Mouse (Mus musculus): ENCODE data around the gene Gemin5. TPM values are rescaled to one million over a fixed set of nuclear protein-coding genes. Genes with fewer than 3 reads are reported as not detected.
A peak's percentile ranks its signal among the peaks of the same experiment; 100 is the strongest.
"Not testable (repeated sequence)": the region's sequence is repeated elsewhere in the genome, so short reads cannot be mapped to it uniquely, and the experiment has no call there.

Gene Gemin5
- polyA plus RNA-seq (2012; rRNA removed) (14.8 and 15.4 TPM in 2 replicates), polyA plus RNA-seq (2014; fragmentation: Nextera tagmentation; extraction: Ambion mirVana) (16.8 and 22.4 TPM in 2 replicates)

- Histone ChIP-seq H3K36me3 (ENCODE audit: control insufficient read depth, insufficient read depth, low read length) (peaks cover 36% of the 10 kb centered on the region), H3K4me2 (replicated peaks; ENCODE audit: low read depth, low read length, severe bottlenecking) (peak within 1 kb of the TSS; percentile 80), H3K27me3 (ENCODE audit: control insufficient read depth, insufficient read depth, low read length) (no peaks in the 10 kb centered on the region), H3K9ac (ENCODE audit: low read depth, low read length, severe bottlenecking) (peak within 1 kb of the TSS; percentile 82), H3K27ac (replicated peaks; ENCODE audit: low read depth, low read length) (0 out of 2 replicates have a peak within 1 kb of the TSS, but pooled peaks have one; percentile 33), H3K4me3 (replicated peaks; ENCODE audit: low read length) (peak within 1 kb of the TSS; percentile 91), H3K4me1 (ENCODE audit: control insufficient read depth, insufficient read depth, low read length) (peaks cover 8% of the 10 kb centered on the region; the same call in 1 of the 2 replicates), H3K9me3 (ENCODE audit: control insufficient read depth, low read length) (no peaks in the 10 kb centered on the region)
- ATAC-seq (ENCODE audit: low FRiP score, low read depth) (peak; percentile 87), DNase-seq (ENCODE audit: low spot score) (peak; percentile 86)
- TF ChIP-seq POLR2A (IDR thresholded peaks at IDR 0.05; ENCODE audit: borderline replicate concordance, extremely low read depth, insufficient read depth, insufficient read length), result 0 out of 2 replicates have a peak, but pooled peaks have one; percentile 27
- under 1% methylated on average over 49 of the region's 71 CpGs for WGBS
These were observed at the start of gene Gemin5 for GRCm38 (mm10) chr11:58168167-58168915. Gene Gemin5, minus strand, starts transcription at chr11:58168539.

DNA sequence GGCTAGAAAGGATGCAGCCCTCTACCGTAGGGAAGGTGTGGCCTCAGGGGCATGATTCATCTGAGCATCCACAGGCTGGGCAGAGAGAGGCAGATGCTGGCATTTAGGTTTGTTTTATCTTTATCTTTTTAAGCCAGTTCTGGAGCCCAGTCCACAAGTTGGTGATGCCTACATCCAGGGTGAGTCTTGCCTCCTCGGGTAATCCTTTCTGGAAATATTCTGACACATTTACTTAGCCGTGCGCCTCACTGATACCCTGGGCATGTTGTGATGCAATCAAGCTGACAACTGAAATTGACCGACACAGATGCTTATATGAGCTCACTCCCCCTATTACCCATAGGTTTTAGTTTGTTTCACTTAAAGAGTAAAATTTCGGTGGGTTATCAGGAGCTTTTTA, 48.5 kb upstream of the Gemin5 start:
- H3K4me2 ChIP-seq (replicated peaks; ENCODE audit: low read depth, low read length, severe bottlenecking), result no peak overlapping the region
- no peaks in the 10 kb centered on the region for H3K36me3 ChIP-seq (ENCODE audit: control insufficient read depth, insufficient read depth, low read length)
- no peaks in the 10 kb centered on the region for H3K27me3 ChIP-seq (ENCODE audit: control insufficient read depth, insufficient read depth, low read length)
- no peak overlapping the region for H3K9ac ChIP-seq (ENCODE audit: low read depth, low read length, severe bottlenecking)
- 88% methylated on average over 6 of the region's 6 CpGs for WGBS
- H3K4me3 ChIP-seq (replicated peaks; ENCODE audit: low read length), result no peak overlapping the region
- no peak for TF ChIP-seq POLR2A (IDR thresholded peaks at IDR 0.05; ENCODE audit: borderline replicate concordance, extremely low read depth, insufficient read depth, insufficient read length)
- H3K27ac ChIP-seq (replicated peaks; ENCODE audit: low read depth, low read length), result no peak overlapping the region
- no peaks in the 10 kb centered on the region for H3K4me1 ChIP-seq (ENCODE audit: control insufficient read depth, insufficient read depth, low read length)
- ATAC-seq (ENCODE audit: low FRiP score, low read depth) (no peak), DNase-seq (ENCODE audit: low spot score) (no peak)
- H3K9me3 ChIP-seq (ENCODE audit: control insufficient read depth, low read length), result no peaks in the 10 kb centered on the region

DNA sequence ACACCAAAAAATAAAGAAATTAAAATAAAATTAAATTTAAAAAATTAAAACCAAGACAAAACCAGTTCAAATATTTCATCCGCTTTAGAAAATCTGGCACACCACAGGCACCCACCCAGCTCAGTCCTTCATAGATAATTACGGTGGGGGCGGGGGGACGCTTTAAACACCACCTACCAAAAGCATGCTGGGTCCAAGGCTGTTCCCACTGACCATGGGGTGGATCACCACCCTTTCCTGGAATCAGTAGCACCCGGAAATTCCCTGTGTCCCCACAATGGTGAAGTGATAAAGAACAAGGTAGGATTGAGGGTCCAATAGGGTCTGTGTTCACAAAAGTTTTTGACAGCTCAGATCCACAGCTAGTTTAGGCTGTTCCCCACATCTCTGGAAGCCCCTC, 47.5 kb upstream of the Gemin5 start:
- 81% methylated on average over 5 of the region's 5 CpGs for WGBS
- Histone ChIP-seq H3K9ac (ENCODE audit: low read depth, low read length, severe bottlenecking) (no peak overlapping the region), H3K27me3 (ENCODE audit: control insufficient read depth, insufficient read depth, low read length) (no peaks in the 10 kb centered on the region), H3K27ac (replicated peaks; ENCODE audit: low read depth, low read length) (no peak overlapping the region), H3K4me3 (replicated peaks; ENCODE audit: low read length) (no peak overlapping the region), H3K9me3 (ENCODE audit: control insufficient read depth, low read length) (no peaks in the 10 kb centered on the region), H3K36me3 (ENCODE audit: control insufficient read depth, insufficient read depth, low read length) (no peaks in the 10 kb centered on the region), H3K4me1 (ENCODE audit: control insufficient read depth, insufficient read depth, low read length) (peaks cover 3% of the 10 kb centered on the region), H3K4me2 (replicated peaks; ENCODE audit: low read depth, low read length, severe bottlenecking) (no peak overlapping the region)
- no peak for DNase-seq (ENCODE audit: low spot score)
- no peak for TF ChIP-seq POLR2A (IDR thresholded peaks at IDR 0.05; ENCODE audit: borderline replicate concordance, extremely low read depth, insufficient read depth, insufficient read length)
- ATAC-seq (ENCODE audit: low FRiP score, low read depth), result no peak

DNA sequence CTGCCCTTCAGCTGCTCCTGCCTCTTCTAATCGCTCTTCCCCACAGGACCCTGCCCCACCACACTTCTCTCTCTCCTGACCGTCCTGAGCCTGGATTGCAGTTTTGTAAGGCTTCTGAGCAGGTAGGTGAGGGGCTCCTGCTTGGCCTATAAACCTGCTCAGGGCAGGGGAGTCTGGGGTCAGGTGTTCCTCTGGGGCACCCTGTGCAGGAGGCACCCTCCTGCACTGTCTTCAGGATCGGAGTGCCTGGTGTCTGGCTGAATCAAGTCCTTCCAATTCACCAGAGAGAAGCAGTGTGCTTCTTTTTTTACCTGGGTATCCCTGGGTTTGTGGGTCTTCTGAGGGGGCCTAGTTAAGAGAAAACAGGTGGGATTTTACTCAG, 46.7 kb upstream of the Gemin5 start:
- H3K4me3 ChIP-seq (replicated peaks; ENCODE audit: low read length), result peak overlapping the region; percentile 45; the same call in 1 of the 2 replicates
- 0 out of 2 replicates have a peak, but pooled peaks have one; percentile 4 for ATAC-seq (ENCODE audit: low FRiP score, low read depth)
- peak overlapping the region; percentile 63 for H3K4me2 ChIP-seq (replicated peaks; ENCODE audit: low read depth, low read length, severe bottlenecking)
- H3K27ac ChIP-seq (replicated peaks; ENCODE audit: low read depth, low read length); DNase-seq (ENCODE audit: low spot score); H3K9me3 ChIP-seq (ENCODE audit: control insufficient read depth, low read length); H3K9ac ChIP-seq (ENCODE audit: low read depth, low read length, severe bottlenecking); H3K36me3 ChIP-seq (ENCODE audit: control insufficient read depth, insufficient read depth, low read length); H3K4me1 ChIP-seq (ENCODE audit: control insufficient read depth, insufficient read depth, low read length); H3K27me3 ChIP-seq (ENCODE audit: control insufficient read depth, insufficient read depth, low read length): not testable (repeated sequence)
- 0% methylated on average over 2 of the region's 3 CpGs for whole genome bisulfite sequencing

DNA sequence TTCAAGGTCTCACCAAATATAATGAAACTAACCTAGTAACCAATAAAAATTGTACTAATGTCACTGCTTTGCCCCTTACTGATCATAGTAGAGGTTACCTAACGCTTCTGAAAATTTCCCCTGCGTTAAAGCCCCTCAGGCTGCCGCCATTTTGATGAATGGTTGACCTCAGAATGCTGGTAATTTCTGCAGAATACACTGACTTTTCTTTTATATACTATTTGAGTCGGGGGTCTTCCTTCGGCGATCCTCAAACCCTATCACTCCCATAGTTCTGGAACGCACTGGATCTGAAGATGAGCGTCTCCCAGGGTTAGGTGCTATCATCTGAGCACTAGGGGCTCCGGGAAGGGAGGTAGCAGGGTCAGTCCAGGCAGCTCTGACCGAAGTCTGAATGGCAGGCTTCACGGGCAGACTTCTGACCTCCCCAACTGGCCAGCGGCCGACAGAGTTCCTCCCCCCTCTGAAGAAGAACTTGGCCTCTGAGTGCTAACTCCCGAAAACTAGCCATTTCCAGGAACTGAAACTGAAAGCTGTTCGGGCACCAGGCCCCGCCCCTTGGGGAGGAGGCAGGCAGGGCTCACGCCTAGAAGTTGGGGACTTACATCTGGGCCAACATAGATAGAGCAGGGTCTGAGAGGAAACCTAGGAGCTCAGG, 46.2 kb upstream of the Gemin5 start:
- ATAC-seq (ENCODE audit: low FRiP score, low read depth), result peak; percentile 67
- no peak for TF ChIP-seq POLR2A (IDR thresholded peaks at IDR 0.05; ENCODE audit: borderline replicate concordance, extremely low read depth, insufficient read depth, insufficient read length)
- Histone ChIP-seq H3K9me3 (ENCODE audit: control insufficient read depth, low read length) (no peaks in the 10 kb centered on the region), H3K27ac (replicated peaks; ENCODE audit: low read depth, low read length) (0 out of 2 replicates have a peak overlapping the region, but pooled peaks have one; percentile 55), H3K36me3 (ENCODE audit: control insufficient read depth, insufficient read depth, low read length) (no peaks in the 10 kb centered on the region), H3K4me3 (replicated peaks; ENCODE audit: low read length) (peak overlapping the region; percentile 45), H3K4me2 (replicated peaks; ENCODE audit: low read depth, low read length, severe bottlenecking) (peak overlapping the region; percentile 63), H3K4me1 (ENCODE audit: control insufficient read depth, insufficient read depth, low read length) (peaks cover 3% of the 10 kb centered on the region), H3K27me3 (ENCODE audit: control insufficient read depth, insufficient read depth, low read length) (no peaks in the 10 kb centered on the region), H3K9ac (ENCODE audit: low read depth, low read length, severe bottlenecking) (peak overlapping the region; percentile 45; the same call in 1 of the 2 replicates)
- DNase-seq (ENCODE audit: low spot score), result peak; percentile 32
- WGBS, result 35% methylated on average over 15 of the region's 17 CpGs

Data from limb, embryonic 14.5 days (tissue).